Mouse (Mus musculus) adrenal gland, adult 8-10 months (tissue): ENCODE results near the gene Podnl1. TPM values are rescaled to one million over a fixed set of nuclear protein-coding genes. Genes with fewer than 3 reads are reported as not detected.

Experiments
- microRNA-seq, 2 experiments: library from miRNA; unstranded; fragments of <30 nt; microRNA quantifications; one replicate each; pipeline ENCODE4 v1.2.0; 2022
- total RNA-seq, 4 experiments: library from RNA; stranded (reverse); gene quantifications; 2 replicates each; pipeline ENCODE4 v1.2.4; 2022

The Podnl1 gene
- total RNA-seq, 4 experiments from 2014 or later = 0.10 to 0.86 (median 0.34) TPM

Small RNAs within 50 kb of the gene (microRNA-seq; reads per million reads assigned to microRNA genes)
- gene Gm25110 (0 reads per million in 2 experiments), gene Mir181c (753 to 1,002 reads per million in 2 experiments), gene Mir181d (565 to 828 reads per million in 2 experiments), gene Mir709 (0 reads per million in 2 experiments)

Other genes starting within 250 kb of the Podnl1 start
- gene Adgrl1, start 225.9 kb upstream of the Podnl1 start, total RNA-seq = 100 to 1,000 TPM in 3 of 4 experiments, 10 to 100 TPM in 1; 90.5 to 113 (median 105) TPM
- gene Gm10644, start 170.8 kb upstream of the Podnl1 start, total RNA-seq = 1 to 10 TPM; 1.5 to 2.2 (median 1.9) TPM
- 1 to 10 TPM; 1.1 to 2.7 (median 1.8) TPM for gene Asf1b, start 170.5 kb upstream of the Podnl1 start, total RNA-seq
- 100 to 1,000 TPM; 240 to 263 (median 253) TPM for gene Prkaca, start 153.0 kb upstream of the Podnl1 start, total RNA-seq
- gene Samd1, start 128.3 kb upstream of the Podnl1 start, total RNA-seq = 10 to 100 TPM; 27.4 to 44.2 (median 34.9) TPM
- gene 1700067K01Rik, start 124.5 kb upstream of the Podnl1 start, total RNA-seq = under 1 TPM in 2 of 4 experiments, not detected in 2; 0.49 TPM
- gene 2210011C24Rik, start 113.8 kb upstream of the Podnl1 start, total RNA-seq = under 1 TPM in 2 of 4 experiments, not detected in 2; 0.62 to 0.77 TPM
- 1 to 10 TPM in 3 of 4 experiments, under 1 TPM in 1; 0.70 to 3.9 (median 2.3) TPM for gene Palm3, start 104.5 kb upstream of the Podnl1 start, total RNA-seq
- 1 to 10 TPM; 1.9 to 3.1 (median 2.8) TPM for gene Il27ra, start 83.4 kb upstream of the Podnl1 start, total RNA-seq
- not detected for gene Rln3, start 81.0 kb upstream of the Podnl1 start, total RNA-seq
- 1 to 10 TPM; 2.9 to 5.9 (median 4.2) TPM for gene Gm10643, start 60.9 kb upstream of the Podnl1 start, total RNA-seq
- gene Rfx1, start 59.2 kb upstream of the Podnl1 start, total RNA-seq = 10 to 100 TPM; 16.8 to 25.2 (median 20.5) TPM
- gene Dcaf15, start 21.2 kb upstream of the Podnl1 start, total RNA-seq = 10 to 100 TPM; 18.3 to 27.1 (median 23.8) TPM
- gene Cc2d1a, start 21.9 kb downstream of the Podnl1 start, total RNA-seq = 10 to 100 TPM; 33.9 to 51.2 (median 40.3) TPM
- gene 4930432K21Rik, start 22.0 kb downstream of the Podnl1 start, total RNA-seq = under 1 TPM; 0.38 to 0.81 (median 0.40) TPM
- 1 to 10 TPM in 2 of 4 experiments, under 1 TPM in 2; 0.75 to 2.9 (median 1.2) TPM for gene Nanos3, start 59.2 kb downstream of the Podnl1 start, total RNA-seq
- gene Zswim4, start 111.1 kb downstream of the Podnl1 start, total RNA-seq = 10 to 100 TPM; 36.2 to 53.9 (median 48.0) TPM
- gene D8Ertd738e, start 123.7 kb downstream of the Podnl1 start, total RNA-seq = 100 to 1,000 TPM; 171 to 296 (median 225) TPM
- 10 to 100 TPM; 26.9 to 52.8 (median 51.6) TPM for gene Mri1, start 131.3 kb downstream of the Podnl1 start, total RNA-seq
- 10 to 100 TPM; 21.5 to 27.7 (median 24.6) TPM for gene Ccdc130, start 144.4 kb downstream of the Podnl1 start, total RNA-seq